Mouse (Mus musculus) layer of hippocampus, postnatal 10 days (tissue): ENCODE results near the gene Usb1. TPM values are rescaled to one million over a fixed set of nuclear protein-coding genes. Genes with fewer than 3 reads are reported as not detected.
"Not testable (repeated sequence)": the region's sequence is repeated elsewhere in the genome, so short reads cannot be mapped to it uniquely, and the experiment has no call there.

Experiments used
- DNase-seq, 2 experiments: peaks; one replicate each; pipeline ENCODE4 v3.0.0; 2021; ENCODE audit warnings: low spot score in 2 of 2
- total RNA-seq, 2 experiments: library from RNA; stranded (reverse); gene quantifications; 2 replicates each; pipeline ENCODE4 v1.2.3; 2021

Usb1 gene
- total RNA-seq, 2 experiments from 2014 or later = 17.2 to 22.8 TPM

GRCm38 (mm10) chr8:95373389-95374002, 41.4 kb downstream of the Usb1 start:
- DNase-seq = no peak

DNA sequence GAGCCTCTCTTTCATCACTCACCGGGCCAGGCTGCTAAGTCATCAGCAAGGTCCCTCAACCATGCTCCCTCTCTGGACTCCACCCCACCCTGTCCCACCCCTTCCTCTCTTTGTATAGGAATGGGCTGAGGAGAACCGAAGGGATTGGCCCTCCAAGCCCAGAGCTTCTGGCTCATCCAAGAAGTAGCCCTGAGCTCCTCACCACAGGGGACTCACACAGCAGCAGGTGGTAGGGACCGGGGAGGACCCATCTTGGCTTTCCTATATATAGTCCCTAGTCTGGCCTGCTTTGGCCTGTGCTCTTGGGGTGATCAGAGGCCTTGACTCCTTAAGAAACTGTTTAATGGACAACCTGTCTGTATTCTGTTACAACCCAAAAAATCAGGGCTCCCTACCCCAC, 42.3 kb downstream of the Usb1 start:
- no peak for DNase-seq

GRCm38 (mm10) chr8:95375374-95375930, 43.4 kb downstream of the Usb1 start:
- no peak for DNase-seq

GRCm38 (mm10) chr8:95376309-95376999, 44.4 kb downstream of the Usb1 start:
- DNase-seq = no peak

GRCm38 (mm10) chr8:95377101-95377500, 45.0 kb downstream of the Usb1 start:
- DNase-seq = no peak

- no peak for DNase-seq
Observed at GRCm38 (mm10) chr8:95377863-95378291, 45.8 kb downstream of the Usb1 start.

DNA sequence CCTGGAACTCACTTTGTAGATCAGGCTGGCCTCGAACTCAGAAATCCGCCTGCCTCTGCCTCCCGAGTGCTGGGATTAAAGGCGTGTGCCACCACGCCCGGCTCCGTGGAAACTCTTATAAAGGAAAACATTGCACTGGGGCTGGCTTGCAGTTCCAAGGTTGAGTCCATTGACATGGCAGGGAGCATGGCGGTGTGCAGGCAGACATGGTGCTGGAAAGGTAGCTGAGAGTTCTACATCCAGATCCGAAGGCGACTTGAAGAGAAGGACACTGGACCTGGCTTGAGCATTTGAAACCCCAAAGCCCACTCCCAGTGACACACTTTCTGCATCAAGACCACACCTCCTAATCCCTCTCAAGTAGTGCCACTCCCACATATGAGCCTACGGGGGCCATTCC, 46.8 kb downstream of the Usb1 start:
- not testable (repeated sequence) for DNase-seq

GRCm38 (mm10) chr8:95380953-95381352, 48.9 kb downstream of the Usb1 start:
- DNase-seq = no peak

- DNase-seq = no peak
Observed at GRCm38 (mm10) chr8:95381595-95381994, 49.5 kb downstream of the Usb1 start.

DNA sequence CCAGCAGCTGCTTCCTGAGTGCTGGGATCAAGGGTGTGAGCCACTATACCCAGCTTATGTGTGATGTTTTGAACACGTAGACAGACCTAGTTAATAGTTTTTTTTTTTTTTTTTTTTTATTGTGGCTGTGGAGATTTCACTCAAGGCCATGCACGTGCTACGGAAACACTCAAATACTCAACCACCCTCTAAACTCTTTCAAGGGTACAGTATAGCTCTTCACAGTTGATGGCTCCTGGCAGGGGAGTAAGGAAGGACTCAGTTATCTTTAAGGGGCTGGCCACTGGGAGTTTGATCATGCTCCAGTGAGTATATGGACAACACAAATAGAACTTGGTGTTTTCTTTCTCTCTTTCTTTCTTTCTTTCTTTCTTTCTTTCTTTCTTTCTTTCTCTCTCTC, 52.4 kb downstream of the Usb1 start:
- no peak for DNase-seq

DNA sequence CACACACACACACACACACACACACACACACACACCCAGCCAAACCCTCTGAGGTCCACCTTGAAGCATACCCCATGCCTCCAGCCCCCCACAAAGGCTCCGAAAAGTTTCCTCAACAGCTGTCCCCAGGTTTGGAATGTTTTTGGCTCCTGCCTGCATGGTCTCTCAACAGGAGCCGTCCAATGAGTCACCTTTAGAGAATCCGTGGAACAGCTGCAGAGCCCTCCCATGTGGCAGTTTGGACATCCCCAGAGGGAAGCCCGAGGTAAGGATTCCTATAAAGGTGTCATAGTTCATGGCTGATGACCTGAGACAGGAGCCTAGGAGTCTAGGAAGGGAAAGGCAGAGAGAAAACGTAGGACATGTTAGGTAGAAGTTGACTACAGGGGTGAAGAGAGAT, 54.0 kb downstream of the Usb1 start:
- DNase-seq = no peak

GRCm38 (mm10) chr8:95387221-95387620, 55.1 kb downstream of the Usb1 start:
- no peak for DNase-seq

GRCm38 (mm10) chr8:95387936-95388335, 55.9 kb downstream of the Usb1 start:
- no peak for DNase-seq

DNA sequence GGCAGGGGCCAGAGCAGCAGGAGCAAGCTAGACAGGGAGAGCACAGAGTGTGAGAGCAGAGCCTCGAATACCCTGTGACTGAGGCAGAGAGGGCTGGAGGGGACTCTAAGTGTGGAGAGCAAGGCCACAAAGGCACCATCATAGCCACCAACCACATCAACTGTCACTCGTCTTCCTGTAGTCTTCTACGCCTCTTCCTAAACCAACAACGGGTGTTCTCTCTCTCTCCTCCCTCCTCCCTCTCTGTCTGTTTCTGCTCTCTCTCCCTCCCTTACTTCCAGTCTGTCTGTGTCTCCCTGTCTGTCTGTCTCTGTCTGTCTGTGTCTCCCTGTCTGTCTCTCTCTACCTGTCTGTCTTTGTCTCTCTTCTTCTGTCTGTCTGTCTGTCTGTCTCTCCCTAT, 58.2 kb downstream of the Usb1 start:
- DNase-seq = no peak

DNA sequence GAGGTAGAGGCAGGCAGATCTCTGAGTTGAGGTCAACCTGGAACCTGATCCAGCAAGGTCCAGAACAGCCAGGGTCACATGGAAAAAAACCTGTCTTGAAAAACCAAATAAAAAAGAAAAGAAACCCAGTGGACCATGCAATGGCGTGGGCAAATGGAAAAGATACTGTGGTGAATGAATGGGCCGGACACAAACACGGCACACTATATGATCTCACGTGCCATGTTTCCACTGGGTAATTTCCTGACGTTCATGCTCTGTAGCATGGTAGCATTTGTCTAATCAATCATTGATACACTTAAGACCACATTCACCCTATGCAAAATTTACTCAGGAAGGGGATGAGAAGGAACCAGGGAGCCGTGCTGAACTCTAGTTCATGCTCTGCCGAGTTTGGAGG, 59.0 kb downstream of the Usb1 start:
- DNase-seq = no peak

GRCm38 (mm10) chr8:95392604-95393003, 60.5 kb downstream of the Usb1 start:
- DNase-seq = no peak

DNA sequence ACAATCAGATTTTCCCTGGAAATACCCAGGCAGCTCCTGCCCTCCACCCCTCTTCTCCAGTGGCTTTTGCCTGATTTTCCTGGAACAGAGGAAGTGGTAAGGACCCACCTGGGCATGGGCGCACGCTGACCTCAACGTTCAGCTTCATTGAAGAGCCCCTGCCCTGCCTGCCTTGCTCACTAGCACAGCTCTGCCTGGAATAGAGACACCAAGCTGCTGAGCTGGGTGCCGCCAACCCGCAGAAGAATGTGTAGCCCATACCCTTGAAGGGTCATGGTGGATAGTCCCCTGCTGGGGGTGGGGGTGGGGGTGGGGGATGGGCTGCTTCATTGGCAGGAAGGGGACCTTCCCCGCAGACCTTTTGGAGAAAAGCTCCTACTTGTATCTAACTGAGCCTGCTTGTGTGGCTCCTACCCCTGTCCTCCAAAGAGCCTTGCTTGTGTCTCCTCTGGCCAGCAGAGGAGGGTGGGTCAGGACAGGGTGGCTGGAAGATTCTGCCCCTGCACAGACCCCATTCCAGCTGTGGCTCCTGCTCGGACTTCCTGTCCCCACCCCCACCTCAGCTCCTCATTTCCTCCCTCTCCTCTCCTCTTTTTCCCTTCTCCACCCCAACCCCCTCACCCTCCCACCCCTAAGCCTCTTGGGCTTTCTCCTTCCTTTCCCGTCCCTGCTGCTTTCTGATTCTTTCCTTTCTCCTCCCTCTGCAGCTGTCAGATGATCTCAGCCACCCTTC, 63.3 kb downstream of the Usb1 start:
- DNase-seq = no peak

- no peak for DNase-seq
Observed at GRCm38 (mm10) chr8:95396752-95397151, 64.7 kb downstream of the Usb1 start.
